Mouse (Mus musculus): ENCODE results near the gene Gpr39.

- TF ChIP-seq CTCF (IDR thresholded peaks at IDR 0.05; ENCODE audit: low read depth, low read length) (no peak), POLR2A (IDR thresholded peaks at IDR 0.05; ENCODE audit: extremely low read depth, insufficient read depth, low read length) (no peak)
Measured at GRCm38 (mm10) chr1:125854646-125855045, 177.9 kb downstream of the Gpr39 start.
